Mouse (Mus musculus) heart, adult 11 months (tissue): ENCODE data around the gene Gm20532.

Experiments
- DNase-seq: peaks from one replicate; pipeline ENCODE4 v3.0.0; 2022

The Gm20532 gene

DNA sequence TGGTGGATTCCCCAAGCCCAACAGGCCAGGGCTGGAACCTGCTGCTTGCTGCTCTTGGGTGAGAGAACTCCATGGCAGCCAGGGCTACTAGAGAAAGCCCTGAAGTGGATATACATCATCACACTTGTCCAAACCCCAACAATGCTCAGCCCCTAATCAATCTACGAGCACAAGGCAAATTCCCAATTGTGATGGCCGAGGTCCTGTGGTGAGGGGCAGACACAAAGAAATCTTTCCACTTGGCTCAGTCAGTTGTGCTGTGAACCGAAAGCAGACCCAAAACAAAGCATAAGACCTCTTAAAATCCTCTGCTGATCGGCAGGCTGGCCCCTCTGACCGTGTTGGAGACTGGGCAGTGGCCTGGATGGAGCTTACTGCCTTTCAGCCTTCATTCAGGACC is 11.6 kb upstream of the Gm20532 start:
- DNase-seq: no peak

DNA sequence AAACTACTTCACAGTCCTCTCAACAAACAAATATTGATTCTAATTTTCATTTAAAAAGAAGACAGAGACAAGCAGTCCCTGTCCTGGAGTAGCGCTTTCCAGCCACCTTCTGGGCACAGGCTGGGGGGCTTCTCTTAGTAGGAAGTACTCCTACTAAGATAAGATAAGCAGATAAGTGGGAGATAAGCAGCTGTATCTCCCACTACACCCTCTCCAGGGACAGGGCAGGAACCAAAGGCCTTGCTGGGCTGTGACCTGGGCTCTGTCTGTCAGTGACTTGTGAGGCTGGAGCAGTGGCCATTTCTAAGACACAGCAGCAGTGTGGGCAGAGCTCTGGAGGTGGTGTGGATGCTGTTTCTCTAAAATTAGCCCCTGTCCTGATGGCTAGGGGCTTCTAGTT is 11.1 kb upstream of the Gm20532 start:
- no peak for DNase-seq

DNA sequence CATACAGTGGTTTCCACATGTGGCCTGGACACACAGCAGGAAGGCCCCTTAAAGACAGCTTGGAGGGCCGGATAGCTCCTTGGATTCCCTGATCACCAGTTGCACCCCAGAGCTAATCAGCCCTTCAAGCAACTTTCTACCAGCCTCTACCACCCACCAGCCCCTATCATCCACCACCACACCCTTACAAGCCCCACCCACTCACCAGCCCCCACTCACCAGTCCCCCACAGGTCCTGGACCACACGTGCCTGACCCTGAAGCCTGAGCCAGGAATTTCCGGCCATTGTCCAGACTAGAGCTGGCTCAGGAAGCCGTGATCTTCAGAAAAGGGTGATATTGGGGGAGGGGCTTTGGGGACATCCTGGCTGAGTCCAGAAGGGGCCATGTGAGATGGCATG is 10.6 kb upstream of the Gm20532 start:
- peak; percentile 99 for DNase-seq

DNA sequence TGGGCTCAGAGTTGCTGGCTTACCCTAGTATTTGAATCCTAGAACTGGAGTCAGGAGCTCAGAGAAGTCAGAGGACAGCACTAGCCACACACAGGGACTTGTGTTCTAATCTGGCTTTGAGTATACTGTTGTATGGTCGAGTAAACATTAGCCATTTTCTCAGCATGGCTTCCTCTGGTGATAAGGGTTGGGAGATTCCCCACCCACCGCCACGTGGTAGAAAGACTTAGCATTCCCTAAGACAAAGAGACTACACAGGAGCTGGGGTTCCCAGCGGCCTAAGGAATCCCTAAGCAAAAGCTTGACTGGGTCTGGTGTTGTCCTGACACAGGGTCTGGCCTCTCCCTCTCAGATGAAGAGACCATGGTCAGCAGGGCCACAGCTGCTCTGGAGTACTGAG is 10.0 kb upstream of the Gm20532 start:
- DNase-seq: peak; percentile 94

GRCm38 (mm10) chr2:26578369-26578768 is 8.1 kb upstream of the Gm20532 start:
- peak; percentile 100 for DNase-seq

DNA sequence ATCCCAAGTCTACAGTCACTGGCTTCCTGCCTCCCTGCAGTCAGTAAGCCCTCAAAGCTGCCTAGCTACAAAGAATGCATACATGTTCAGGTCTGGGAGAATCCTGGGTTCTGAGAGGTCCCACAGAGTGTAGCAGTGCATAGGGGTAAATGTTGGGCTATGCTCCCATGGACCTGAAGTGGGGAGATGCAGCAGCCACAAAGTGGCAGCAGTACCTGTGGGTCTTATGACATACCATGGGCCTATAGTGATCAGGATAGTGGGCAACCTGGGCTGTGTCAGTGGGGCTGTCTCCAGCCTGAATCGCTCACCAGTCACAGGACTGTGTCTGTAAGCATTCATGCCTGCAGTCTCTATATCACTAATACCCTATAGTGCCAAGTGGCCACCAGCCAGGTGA is 6.7 kb upstream of the Gm20532 start, which contains the start of gene Egfl7:
TSS of gene Egfl7 (plus strand) at position 301 of the 400 bp plus-strand sequence.
- DNase-seq: no peak

GRCm38 (mm10) chr2:26580751-26581150 is 5.7 kb upstream of the Gm20532 start:
- DNase-seq: peak; percentile 97

DNA sequence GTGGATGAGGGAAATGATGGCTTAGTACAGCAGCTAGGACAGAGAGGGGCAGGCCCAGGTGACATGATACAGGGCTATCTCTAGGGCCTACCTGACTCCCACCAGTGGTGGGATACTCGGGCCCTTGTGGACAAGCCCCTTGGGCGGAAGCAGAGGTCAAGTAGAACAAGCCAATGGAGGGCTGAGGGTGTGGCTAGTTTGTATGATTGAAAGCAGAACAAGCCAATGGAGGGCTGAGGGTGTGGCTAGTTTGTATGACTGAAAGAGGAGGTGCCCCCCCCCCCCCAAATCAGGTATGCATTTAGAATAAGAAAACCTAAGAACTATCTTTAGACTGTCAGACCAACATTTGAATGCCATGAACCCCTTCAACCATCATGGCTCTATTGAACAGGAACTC is 4.2 kb upstream of the Gm20532 start:
- peak; percentile 98 for DNase-seq

- peak; percentile 96 for DNase-seq
Measured at GRCm38 (mm10) chr2:26582741-26583140, 3.7 kb upstream of the Gm20532 start.

GRCm38 (mm10) chr2:26583640-26584039 is 2.8 kb upstream of the Gm20532 start:
- DNase-seq: peak; percentile 100

GRCm38 (mm10) chr2:26585713-26586112 is 726 bp upstream of the Gm20532 start:
- DNase-seq: peak; percentile 95

GRCm38 (mm10) chr2:26587044-26587405 is 586 bp downstream of the Gm20532 start:
- no peak for DNase-seq

DNA sequence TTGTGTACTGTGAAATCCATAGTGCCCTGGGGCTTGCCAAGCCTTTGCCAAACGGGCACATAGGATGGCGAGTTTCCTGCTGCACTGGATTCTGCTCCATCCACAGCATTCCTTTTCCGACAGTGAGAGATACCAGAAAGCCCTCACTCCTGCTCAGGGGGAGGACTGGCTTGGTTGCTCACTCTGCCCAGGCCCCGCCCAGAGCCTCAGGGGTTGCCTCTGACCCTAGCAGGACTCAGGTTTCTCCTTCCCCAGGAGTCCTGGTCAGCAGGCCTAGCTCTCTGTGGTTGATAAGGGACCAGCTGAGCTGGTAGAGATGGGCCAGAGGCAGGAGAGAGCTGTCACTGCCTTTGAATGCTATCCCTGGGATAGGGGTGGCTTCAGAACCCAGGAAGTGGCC is 2.1 kb downstream of the Gm20532 start:
- DNase-seq: no peak

DNA sequence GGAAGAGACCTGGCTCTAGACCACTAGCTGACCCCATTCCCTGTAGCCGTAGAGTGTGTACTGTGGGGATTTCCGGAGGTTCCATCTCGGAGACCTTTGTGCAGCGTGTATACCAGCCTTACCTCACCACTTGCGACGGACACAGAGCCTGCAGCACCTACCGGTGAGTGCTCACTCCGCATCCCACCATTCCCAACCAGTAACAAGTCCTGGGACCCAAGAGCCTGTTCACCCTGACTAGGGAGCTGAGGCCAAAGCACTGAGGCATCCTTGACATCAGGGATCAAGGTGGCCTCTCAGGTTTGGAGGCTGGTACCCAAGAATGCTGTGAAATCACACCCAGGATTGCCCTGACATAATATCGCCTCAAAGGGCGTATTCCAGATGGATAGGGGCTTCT is 2.8 kb downstream of the Gm20532 start:
- peak; percentile 95 for DNase-seq

- no peak for DNase-seq
Measured at GRCm38 (mm10) chr2:26590282-26590681, 3.8 kb downstream of the Gm20532 start.

- peak; percentile 93 for DNase-seq
Measured at GRCm38 (mm10) chr2:26590962-26591361, 4.5 kb downstream of the Gm20532 start.

DNA sequence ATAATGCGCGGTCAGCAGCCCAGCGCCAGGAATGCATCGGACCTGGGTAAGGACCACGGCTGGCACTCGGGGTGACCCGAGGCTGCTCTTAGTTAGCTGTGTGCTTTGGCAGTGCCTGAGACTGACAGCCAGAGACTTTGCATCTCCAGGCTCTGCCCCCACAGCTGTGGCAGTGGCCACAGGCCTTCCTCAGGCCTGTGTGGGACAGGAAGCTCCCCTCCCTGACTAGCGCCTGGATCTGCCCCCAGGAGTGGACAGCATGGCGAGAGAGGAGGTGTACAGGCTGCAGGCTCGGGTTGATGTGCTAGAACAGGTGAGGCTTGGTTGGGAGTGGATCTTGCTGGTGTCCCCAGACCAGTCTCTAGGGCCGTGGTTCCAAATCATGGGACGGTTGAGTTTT is 5.0 kb downstream of the Gm20532 start:
- peak; percentile 93 for DNase-seq

- DNase-seq: peak; percentile 96
Measured at GRCm38 (mm10) chr2:26593211-26594021, 7.0 kb downstream of the Gm20532 start.

DNA sequence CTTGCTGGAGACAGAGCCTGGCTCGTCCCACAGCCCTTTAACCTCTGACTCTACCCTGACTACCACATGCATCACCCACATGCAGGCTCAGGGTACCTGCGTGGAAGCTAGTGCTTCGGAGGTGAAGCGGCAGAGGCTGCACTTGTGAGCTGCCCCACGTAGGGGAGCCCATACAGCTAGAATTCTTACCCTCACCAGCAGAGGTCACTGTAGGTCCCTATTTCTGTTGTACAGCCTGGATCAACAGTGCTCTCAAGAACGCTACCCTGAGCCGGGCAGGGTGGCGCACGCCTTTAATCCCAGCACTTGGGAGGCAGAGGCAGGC is 7.5 kb downstream of the Gm20532 start:
- DNase-seq: peak; percentile 98

DNA sequence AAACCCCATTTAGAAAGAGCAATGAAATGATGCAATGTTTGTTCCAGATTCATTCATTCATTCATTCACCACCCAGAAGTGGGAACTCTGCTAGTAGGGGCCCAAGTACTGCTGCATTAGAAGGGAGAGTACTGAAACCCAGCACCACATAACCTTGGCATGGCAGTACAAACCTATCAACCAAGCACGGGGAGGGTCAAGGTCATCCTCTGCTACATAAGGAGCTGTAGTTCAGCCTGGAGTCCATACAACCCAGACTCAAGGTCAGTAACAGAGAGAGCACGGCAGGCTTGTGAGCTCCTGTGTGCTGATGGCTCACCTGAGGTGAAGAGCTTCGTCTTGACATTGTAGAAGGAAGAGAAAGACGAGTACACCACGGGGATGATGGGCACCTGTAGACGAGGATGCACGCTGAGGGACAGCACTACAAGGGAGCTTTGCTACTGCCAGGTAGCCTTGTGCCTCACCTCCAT is 8.1 kb downstream of the Gm20532 start:
- no peak for DNase-seq

DNA sequence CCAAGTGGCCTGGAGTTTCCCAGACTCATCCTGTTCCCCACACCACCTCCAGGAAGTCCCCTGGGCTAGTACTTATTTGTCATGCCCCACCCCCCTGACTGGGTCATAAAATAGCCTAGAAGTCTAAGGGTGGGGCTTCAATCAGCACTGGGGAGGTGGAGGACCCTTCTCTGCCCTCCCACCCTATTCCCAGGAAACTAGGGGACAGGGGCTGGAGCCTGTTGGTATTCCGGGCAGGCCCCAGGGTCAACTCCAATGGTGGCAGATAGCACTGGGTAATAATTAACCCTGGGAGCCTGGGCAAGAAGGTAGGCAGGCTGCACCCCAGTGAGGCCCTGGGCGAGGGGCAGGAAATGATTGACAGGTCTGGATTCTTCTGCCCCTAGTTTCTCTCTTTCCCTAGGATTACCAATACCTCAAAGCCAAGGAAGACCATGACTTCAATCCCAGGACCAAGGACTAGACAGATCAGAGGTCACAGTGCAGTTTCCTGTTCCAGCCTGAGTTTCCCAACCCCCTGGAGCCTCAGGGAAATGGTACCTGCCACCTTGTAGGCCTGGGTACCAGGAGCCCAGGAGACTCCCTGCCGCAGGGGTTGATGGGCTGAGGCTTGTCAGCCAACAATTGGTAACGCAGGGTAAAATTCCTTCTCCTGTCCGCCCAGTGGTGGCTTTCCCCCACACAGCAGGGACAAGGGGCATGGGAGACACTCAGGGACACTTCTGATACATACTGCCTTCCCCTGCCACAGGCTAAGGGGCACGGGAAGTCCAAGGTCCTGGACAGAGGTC is 8.7 kb downstream of the Gm20532 start:
- DNase-seq: peak; percentile 97

- peak; percentile 95 for DNase-seq
Measured at GRCm38 (mm10) chr2:26595725-26596435, 9.4 kb downstream of the Gm20532 start.

GRCm38 (mm10) chr2:26596898-26597297 is 10.5 kb downstream of the Gm20532 start:
- peak; percentile 93 for DNase-seq
